Mouse (Mus musculus): ENCODE data around the gene Skap1. TPM values are rescaled to one million over a fixed set of nuclear protein-coding genes. Genes with fewer than 3 reads are reported as not detected.

Skap1 gene
- polyA plus RNA-seq, 1 experiment from 2014 or later: 2.6 TPM

- H3K27me3 ChIP-seq (ENCODE audit: control insufficient read depth, insufficient read depth, low read length): no peaks in the 10 kb centered on the region
- WGBS: 75% methylated on average over 1 of the region's 1 CpGs
- ATAC-seq (replicated peaks; ENCODE audit: low FRiP score) (no peak), DNase-seq (ENCODE audit: low spot score) (no peak)
- H3K4me1 ChIP-seq (replicated peaks; ENCODE audit: control insufficient read depth, insufficient read depth, low read length): no peaks in the 10 kb centered on the region
- H3K36me3 ChIP-seq (ENCODE audit: control insufficient read depth, insufficient read depth, low read length): peaks cover 25% of the 10 kb centered on the region
- H3K27ac ChIP-seq (ENCODE audit: low read depth, low read length): no peak overlapping the region
- H3K4me3 ChIP-seq (ENCODE audit: low read depth, low read length): no peak overlapping the region
- H3K4me2 ChIP-seq (ENCODE audit: low read depth, low read length, severe bottlenecking): no peak overlapping the region
- no peak overlapping the region for H3K9ac ChIP-seq (ENCODE audit: low read length)
- H3K9me3 ChIP-seq (ENCODE audit: control insufficient read depth, low read length): no peaks in the 10 kb centered on the region
Measured at GRCm38 (mm10) chr11:96808066-96808465, 343.7 kb downstream of the Skap1 start.

Other genes starting within 250 kb of the Skap1 start
- gene Hoxb9, start 193.1 kb upstream of the Skap1 start, polyA plus RNA-seq (2014; fragmentation: Nextera tagmentation; extraction: Ambion mirVana): not detected in 2 replicates
- gene Hoxb8, start 182.7 kb upstream of the Skap1 start, polyA plus RNA-seq (2014; fragmentation: Nextera tagmentation; extraction: Ambion mirVana): not detected in 2 replicates
- 0.21 TPM in 1 of 2 replicates, not detected in the other for gene Hoxb7, start 178.0 kb upstream of the Skap1 start, polyA plus RNA-seq (2014; fragmentation: Nextera tagmentation; extraction: Ambion mirVana)
- gene Hoxb6, start 172.1 kb upstream of the Skap1 start, polyA plus RNA-seq (2014; fragmentation: Nextera tagmentation; extraction: Ambion mirVana): not detected in 2 replicates
- 0.21 TPM in 1 of 2 replicates, not detected in the other for gene Hoxb5, start 161.3 kb upstream of the Skap1 start, polyA plus RNA-seq (2014; fragmentation: Nextera tagmentation; extraction: Ambion mirVana)
- gene Hoxb4, start 146.3 kb upstream of the Skap1 start, polyA plus RNA-seq (2014; fragmentation: Nextera tagmentation; extraction: Ambion mirVana): not detected in 2 replicates
- gene Hoxb3, start 141.3 kb upstream of the Skap1 start, polyA plus RNA-seq (2014; fragmentation: Nextera tagmentation; extraction: Ambion mirVana): not detected in 2 replicates
- 0.12 TPM in 1 of 2 replicates, not detected in the other for gene Hoxb2, start 114.1 kb upstream of the Skap1 start, polyA plus RNA-seq (2014; fragmentation: Nextera tagmentation; extraction: Ambion mirVana)
- gene Hoxb1, start 98.8 kb upstream of the Skap1 start, polyA plus RNA-seq (2014; fragmentation: Nextera tagmentation; extraction: Ambion mirVana): not detected in 2 replicates